Mouse (Mus musculus): ENCODE measurements around the gene Pcgf2. TPM values are rescaled to one million over a fixed set of nuclear protein-coding genes. Genes with fewer than 3 reads are reported as not detected.

Gene Pcgf2
- total RNA-seq, 2 experiments from 2014 or later: 5.2 to 7.4 TPM

DNA sequence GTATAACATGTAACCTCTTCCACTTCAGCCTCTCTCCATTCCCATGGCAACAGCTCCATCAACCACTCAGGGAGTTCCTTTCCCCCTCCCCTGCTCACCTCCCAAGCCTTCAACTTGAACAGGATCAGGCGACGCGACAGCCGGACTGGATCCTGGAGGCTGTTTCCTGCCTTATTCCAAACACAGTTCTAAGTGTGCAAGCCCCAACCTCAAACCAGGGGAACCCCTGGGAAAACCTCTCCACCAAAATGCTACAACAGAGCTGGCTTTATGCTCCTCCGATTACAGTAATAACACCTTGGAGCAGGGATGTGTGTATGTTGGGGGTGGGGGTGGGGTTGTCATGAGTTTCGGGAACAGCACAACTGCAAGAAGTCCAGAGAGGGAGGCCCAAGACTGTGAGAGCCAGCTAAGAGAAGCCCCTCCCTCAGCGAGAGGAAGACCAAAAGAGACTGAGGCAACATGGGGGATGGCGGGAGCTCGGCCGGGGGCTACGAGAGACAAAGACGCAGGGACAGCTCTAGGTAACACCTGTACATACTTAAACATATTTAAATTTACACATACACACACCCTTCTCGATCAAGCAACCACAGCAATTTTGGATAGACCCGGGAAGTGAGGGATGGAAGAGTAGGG is 2.3 kb downstream of the Pcgf2 start:
- no peak for DNase-seq
- intact Hi-C loops (cut with DNase I): loop anchor here (2.0 kb wide), 1 partner anchor 37 kb away; no protein-coding TSS in a partner anchor

DNA sequence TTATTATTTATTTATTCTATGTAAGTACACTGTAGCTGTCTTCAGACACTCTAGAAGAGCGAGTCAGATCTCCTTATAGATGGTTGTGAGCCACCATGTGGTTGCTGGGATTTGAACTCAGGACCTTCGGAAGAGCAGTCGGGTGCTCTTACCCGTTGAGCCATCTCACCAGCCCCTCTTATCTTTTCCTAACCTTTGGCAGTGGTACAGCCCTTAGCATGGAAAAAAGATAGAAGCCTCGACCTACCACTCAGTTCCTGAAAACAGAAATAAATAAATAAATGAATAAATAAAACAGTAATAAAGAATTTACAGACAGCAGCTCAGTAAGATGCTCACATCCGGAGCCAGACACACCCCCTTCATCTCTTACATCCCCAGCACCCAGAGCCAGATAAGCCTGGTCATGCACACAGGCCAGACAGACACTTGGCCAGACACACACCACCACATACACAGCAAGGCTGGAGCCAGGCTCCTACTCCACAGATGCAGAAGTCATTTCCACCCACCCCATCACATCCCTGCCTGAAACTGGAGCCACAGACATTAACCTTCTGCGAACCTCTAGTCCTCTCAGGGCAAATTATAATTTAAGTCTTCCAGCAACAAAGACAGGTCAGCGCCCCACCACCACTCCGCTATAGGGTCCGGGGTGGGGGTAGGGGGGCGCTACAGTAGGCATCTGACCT is 3.0 kb downstream of the Pcgf2 start:
- intact Hi-C loops (cut with DNase I): no loop called here
- no peak for DNase-seq

DNA sequence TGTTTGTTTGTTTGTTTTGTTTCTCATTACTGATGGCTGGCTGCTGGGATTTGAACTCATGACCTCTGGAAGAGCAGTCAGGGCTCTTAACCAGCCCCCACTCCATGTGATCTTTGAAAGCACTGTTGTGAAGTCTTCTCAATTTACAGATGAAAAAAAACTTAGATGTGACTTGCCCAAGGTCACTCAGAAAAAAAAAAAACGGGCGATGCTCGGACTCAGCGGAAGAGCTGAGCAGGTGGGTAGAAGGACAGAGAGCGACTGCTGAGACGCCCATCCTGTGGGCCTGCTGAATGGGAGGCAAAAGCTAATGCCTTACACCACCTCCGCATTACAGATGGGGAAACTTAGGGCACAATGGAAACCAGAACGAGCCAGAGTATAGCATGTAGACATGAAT is 3.6 kb downstream of the Pcgf2 start:
- no peak for DNase-seq
- intact Hi-C loops (cut with DNase I): no loop called here

DNA sequence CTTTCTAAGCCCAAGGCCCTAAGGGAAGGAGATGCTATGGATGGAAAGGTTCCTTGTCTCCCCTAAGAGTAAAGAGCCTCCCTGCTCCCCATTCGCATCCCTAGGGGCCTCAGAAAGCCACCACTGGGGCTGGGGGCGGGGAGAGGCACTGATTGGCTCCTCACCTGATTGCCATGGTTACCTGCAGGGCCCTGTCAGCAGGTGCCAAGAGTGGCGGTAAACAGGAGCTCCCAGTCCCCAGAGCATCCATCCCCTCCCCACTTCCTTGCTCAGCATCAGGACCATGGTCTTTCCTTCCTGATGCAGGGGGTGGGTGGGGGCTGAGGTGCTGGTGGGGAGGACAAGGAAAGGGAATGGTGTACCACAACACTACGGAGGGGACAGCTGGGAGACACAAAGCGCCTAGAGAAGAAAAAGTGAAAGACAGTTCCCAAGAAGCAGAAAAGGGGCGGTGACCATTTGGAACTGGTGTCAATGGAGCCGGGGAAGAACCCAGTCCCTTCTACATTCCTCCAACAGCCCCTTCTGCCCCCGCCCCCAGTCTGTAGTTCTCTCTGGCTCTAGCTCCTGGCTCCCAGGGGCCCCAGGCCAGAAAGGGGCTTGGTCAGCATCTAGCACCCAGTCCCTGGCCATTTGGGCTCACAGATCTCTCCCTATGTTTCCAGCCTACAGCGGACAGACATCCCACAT is 4.4 kb downstream of the Pcgf2 start:
- DNase-seq: no peak
- intact Hi-C loops (cut with DNase I): no loop called here

DNA sequence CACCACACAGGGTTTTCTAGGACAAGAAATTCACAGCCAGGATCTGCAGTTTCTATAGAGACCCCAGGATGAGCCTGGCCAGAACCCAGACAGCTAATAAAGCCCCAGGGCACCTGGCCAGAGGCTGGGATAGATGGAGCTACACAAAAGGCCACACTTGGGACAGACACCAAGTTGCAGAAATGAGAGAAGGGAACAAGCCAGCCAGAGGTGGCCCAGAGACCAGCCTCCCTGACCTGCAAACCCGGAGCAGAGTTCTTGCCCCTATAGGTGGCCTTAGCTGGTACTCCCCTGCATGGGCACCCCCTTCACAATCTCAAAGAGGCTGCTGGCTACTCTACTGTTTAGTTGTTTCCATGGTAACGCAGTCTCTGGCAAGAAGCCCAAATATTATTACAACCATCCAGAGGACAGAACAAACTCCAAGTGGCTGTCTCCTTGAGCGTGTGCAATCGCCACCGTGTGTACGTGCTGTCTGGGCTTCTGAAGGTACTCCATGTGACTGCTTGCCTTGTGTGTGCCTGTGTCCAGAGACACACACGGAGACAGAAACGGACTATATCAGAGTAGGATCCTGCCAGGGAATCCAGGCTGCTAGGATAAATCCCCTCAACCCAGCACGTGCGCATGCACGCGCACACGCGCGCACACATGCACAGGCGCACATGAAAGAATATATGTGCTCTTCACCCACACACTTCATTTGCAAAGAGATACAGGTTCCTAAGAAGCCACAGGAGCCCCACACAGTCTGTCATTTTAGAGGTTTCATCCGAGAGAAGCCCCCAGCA is 5.2 kb downstream of the Pcgf2 start:
- intact Hi-C loops (cut with DNase I): no loop called here
- no peak for DNase-seq

DNA sequence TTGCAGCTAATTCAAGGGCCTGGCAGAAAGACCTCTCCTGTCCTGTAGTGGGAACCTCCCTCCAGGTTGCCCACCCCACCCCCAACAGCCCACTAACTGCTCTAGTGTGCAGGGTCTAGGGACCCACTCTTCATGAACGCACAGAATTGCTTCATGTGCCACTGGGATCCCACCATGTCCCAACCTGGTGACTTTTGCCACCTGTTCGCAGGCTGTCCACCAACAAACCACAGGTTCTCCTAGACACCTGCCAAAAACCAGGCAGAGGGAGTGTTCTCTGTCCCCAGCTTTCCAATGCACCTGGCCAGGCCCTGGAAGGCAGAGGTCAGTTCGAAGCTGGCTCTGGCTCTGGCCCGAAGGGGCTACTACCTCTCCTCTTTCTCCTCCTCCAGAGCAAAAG is 5.9 kb downstream of the Pcgf2 start:
- intact Hi-C loops (cut with DNase I): no loop called here
- no peak for DNase-seq

DNA sequence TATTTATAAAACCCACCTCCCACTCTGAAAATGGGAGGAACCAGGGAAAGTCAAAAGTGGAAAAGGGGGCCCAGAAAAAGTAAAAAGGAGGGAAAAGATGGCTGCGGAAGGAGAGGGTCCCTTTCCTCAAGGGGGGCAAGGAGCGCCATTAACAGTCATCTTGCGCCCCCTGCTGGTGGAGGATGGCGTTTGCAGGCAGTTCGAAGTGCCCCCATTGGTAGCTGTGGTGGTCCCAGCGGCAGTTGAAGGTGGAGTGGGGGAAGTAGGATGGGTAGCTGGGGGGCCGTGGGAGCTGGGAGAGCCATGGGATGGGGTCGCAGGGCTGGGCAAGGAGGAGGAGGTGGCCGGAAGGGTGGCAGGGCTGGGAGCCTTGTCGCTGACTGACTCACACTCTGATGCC is 10.4 kb downstream of the Pcgf2 start:
- peak; percentile 73 to 78 for DNase-seq
- intact Hi-C loops (cut with DNase I): loop anchor here (1.0 to 5.0 kb wide), 2 partner anchors 45 to 158 kb away; no protein-coding TSS in a partner anchor

DNA sequence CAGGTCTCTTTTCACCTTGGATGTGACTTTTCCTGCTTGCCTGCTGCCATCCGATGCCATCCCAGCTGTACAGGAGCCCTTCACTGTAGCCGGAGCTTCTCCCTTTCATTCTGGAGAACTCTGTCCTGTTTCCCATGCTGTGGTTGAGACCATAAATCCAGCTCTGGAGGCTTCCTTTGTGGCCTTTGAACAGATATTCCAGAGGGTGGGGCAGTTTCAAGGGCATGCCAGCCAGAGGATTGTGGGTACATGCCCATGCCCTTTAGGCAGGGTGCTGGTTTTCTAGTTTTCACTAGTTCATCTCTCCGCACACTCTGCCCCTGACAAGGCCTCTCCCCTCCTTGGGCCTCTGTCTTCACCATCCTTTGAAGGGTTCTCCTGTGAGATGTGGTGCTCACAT is 13.2 kb downstream of the Pcgf2 start:
- intact Hi-C loops (cut with DNase I): loop anchor here (5.0 kb wide), 1 partner anchor 155 kb away; no protein-coding TSS in a partner anchor
- no peak for DNase-seq

DNA sequence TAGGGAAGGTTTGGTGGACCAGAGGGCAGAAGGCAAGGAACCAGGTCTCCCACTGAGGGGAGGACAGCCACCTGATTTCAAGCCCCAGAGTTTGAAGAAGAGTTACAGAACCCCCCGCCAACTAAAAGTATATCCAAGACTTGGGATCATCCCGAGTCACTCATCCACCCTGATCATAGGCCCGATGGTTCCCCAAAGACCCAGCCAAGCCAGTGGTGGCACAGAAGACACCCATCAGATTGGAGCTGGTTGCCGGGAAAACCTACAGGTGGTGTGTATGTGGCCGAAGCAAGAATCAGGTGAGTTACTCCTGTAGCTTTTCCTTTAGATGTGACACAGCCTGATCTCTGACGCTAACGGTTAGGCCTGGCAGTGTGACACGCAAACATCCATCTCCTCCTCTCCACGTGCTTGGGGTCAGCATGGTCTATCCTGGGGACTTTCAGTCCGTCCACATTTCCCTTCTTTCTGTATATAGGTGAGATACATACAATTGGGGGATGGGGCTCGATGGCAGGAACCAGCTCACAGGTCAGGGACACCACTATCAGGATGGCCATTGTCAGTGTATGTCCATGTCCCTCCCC is 13.9 kb downstream of the Pcgf2 start:
- no peak for DNase-seq
- intact Hi-C loops (cut with DNase I): loop anchor here (1.0 to 5.0 kb wide), 2 partner anchors 26 to 154 kb away; no protein-coding TSS in a partner anchor

DNA sequence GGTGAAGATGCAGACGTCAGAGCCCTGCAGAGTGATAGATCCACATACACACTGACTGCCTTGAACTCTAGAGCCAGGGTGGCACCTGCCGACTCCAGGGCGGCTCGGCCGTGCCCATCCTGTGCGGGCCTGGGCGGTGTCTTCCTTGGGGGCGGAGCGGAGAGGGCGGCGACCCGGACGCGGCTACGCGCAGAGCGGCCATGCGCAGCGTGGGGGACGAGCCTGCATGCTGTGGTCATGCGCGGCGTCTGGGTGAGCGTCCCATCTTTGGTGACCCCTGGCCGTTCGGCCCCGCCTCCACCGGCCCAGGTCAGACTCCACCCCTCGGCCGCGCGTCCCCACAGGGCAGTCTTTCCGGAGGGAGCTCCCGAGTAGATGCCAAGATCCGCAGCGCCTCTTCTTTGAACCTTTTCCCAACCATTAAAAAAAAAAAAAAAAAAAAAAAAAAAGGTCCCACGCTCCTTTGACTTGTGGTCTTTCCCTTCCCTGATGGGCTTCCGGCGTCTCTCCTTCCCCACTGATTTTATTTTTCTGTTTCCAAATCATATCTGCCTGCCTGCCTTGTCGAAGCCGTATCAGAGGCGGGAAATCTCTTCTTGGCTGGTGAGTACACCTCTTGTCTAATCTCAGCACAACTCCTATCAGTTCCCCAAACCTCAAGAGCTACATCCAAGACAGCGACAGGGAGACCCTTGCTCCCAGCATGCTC is 14.5 kb downstream of the Pcgf2 start, which contains the start of gene Cisd3:
TSS of gene Cisd3 (plus strand) at position 214 of the 709 bp plus-strand sequence.
- intact Hi-C loops (cut with DNase I): loop anchor here (1.0 to 5.0 kb wide), 3 partner anchors 21 to 153 kb away; no protein-coding TSS in a partner anchor

DNA sequence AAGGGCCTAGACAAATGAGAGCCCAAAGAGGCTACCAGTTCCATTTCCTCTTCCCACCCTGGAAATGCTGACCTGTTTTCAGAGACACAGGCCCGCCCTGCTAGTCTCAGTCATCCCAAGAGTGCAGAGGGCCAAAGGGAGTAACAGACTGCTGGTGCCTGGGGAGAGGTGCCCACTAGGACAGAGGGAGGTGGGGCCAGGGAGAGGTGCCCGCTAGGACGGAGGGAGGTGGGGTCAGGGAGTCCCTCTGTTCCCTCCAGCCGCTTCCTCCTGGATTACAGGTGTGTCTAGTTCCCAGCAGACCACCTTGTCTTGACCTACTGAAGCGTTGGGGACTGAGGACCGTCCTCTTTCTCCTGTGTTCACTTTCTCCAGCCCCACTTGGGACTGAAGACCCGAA is 15.5 kb downstream of the Pcgf2 start:
- peak in 1 of 2 experiments; percentile 37 for DNase-seq
- intact Hi-C loops (cut with DNase I): loop anchor here (1.0 to 5.0 kb wide), 2 partner anchors 20 to 152 kb away; no protein-coding TSS in a partner anchor

More for the DNA sequence above, 14.5 kb downstream of the Pcgf2 start, which contains the start of gene Cisd3:
- DNase-seq: peak; percentile 92 to 94

DNA sequence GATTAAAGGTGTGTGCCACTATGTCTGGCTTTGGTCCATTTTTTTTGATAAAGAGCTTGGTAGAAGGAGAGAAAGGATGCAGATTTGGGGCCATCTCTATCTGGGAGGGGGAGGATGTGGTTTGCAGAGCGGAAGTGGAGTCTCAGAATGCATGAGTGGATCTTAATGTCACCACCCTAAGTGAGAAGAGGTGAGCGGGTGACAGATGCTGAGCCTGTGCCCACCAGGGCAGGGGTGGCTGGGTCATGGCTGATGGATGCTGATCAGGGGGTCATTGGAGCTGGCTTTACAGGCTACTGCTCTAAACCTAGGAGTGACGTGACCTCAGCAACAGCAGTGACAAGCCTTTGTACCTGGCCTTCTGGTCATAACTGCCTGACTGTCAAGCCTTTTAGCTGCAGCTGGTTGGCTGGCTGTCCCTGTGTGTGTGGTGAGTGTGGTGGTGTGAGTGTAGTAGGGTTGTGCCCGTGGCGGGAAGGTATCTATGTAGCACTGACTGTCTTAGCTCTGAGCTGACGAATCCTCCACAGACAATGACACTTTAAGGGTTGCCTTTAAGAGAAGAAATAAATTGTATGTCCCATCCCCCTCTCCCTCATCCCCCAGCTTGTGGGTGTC is 16.1 kb downstream of the Pcgf2 start:
- intact Hi-C loops (cut with DNase I): no loop called here

DNA sequence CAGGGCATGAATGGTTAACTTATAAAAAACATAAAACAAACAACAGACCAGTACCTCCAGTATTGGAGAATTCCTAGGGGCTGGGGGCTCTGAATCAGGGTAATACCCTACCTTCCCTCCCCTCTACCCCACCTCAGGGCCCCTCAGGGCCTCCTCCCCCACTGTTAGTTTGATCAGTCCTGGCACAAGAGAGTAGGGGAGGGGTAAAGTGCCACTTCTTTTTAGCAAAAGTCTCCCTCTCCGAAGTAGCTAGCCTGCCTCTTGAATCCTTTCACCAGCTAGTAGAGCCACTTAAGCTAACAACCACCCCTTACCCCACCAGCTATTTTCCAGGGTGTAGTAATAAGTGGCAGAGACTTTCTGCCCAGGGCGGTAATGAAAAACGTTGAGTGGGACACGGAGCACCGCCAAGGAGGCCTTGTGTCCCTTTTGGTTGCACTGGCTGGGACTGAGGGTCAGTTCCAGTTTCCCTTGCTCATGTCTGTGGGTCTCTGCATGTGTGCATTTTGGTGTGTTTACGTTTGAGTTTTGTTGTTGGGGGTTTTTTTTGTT is 17.7 kb downstream of the Pcgf2 start:
- intact Hi-C loops (cut with DNase I): no loop called here
- DNase-seq: no peak

More for the DNA sequence above, 16.1 kb downstream of the Pcgf2 start:
- DNase-seq: no peak

DNA sequence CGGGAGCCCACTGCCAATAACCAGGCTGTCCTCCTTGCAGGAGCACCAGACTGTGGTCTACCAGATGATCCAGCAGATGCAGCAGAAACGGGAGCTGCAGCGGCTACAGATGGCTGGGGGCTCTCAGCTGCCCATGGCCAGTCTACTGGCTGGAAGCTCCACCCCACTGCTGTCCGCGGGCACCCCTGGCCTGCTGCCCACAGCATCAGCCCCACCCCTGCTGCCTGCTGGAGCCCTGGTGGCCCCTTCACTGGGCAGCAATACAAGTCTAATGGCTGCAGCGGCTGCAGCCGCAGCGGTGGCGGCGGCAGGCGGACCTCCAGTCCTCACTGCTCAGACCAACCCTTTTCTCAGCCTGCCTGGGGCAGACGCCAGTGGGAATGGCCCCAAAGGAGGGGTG is 19.9 kb downstream of the Pcgf2 start:
- DNase-seq: no peak
- intact Hi-C loops (cut with DNase I): no loop called here

DNA sequence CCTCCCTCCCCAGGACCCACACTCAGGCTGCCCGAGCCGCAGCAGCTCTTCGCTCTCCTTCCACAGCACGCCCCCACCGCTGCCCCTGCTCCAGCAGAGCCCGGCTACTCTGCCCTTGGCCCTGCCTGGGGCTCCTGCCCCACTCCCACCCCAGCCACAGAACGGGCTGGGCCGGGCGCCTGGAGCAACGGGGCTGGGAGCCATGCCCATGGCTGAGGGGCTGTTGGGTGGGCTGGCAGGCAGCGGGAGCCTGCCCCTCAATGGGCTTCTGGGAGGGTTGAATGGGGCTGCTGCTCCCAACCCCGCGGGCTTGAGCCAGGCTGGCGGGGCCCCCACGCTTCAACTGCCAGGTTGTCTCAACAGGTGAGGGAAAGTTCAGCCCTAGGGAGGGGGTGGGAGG is 22.0 kb downstream of the Pcgf2 start:
- no peak for DNase-seq
- intact Hi-C loops (cut with DNase I): no loop called here

DNA sequence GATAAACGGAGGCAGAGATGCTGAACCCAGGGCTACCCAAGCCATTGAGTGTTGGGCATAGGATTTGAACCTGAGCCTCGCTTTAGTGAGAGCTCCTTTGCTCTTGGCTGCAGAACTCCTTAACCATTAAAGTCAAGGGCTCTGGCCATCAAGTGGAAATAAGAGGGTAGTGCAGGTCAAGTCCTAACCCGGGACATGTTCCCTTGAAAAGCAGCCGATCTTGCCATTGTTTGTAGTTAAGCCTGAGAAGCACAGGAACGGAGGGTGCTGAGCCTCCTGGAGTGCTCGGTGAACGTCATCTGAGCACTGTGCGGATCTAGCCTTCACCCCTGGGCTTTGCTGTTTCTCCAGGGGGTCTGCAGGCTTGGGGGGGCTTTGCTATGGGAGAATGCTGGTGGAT is 22.5 kb downstream of the Pcgf2 start:
- DNase-seq: no peak
- intact Hi-C loops (cut with DNase I): no loop called here

DNA sequence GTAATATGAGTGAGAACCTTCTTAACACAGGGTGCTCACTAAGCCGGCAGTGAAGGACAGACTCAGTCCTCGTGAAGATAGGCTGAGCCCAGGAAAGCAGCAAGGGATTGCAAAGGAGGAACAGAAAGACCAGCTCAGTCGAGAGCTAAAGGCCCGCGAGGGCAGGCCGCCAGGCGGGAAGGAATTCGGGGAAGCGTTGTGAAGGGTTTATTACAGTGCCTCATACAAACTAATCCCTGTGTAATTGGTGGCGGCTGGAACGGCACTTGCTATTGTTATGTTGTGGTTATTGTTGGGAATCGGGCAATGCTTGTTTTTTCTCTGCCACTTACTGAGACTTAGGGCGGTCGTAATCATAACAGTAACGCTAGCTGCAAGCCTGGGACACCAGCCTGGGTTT is 22.9 kb downstream of the Pcgf2 start:
- no peak for DNase-seq
- intact Hi-C loops (cut with DNase I): no loop called here

DNA sequence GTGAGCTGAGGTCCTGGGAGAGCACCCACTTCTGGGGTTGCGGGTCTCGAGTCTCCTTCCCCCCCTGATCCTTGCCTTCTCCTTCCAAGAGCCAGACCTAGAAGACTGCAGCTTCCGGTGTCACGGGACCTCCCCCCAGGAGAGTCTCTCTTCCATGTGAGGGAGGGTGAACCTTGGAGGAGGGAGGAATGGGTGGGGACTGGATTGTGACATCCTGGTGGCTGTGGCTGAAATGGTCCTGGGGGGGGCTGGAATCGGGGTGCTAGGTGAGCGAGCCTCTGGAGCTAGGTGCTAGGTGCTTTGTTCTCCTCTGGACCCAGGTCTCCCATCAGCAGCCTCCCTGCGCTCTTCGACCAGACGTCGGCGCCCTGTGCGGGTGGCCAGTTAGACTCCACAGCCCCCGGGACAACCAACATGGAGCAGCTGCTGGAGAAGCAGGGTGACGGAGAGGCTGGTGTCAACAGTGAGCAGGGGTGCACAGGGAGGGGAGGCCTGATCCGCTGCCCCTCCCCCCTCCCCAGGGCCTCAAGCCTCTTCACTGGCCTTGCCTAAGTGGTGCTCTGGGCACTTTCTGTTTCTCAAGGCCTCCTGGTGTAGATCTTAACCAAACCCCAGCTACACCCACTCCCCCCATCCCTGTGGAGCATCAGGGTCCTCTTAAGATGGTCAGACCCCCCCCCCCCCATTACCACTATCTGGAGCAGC is 24.1 kb downstream of the Pcgf2 start:
- DNase-seq: no peak
- intact Hi-C loops (cut with DNase I): no loop called here

Data from heart, postnatal 36 days (tissue).